Mouse (Mus musculus) forebrain, embryonic 12.5 days (tissue): Measurements from ENCODE around the gene Agtr2. TPM values are rescaled to one million over a fixed set of nuclear protein-coding genes. Genes with fewer than 3 reads are reported as not detected.
"Not testable (repeated sequence)": the region's sequence is repeated elsewhere in the genome, so short reads cannot be mapped to it uniquely, and the experiment has no call there.

Experiments used
- ATAC-seq: fragments of 200-750 bp; cut with Nextera tagmentation; 2 replicates; pipeline ENCODE4 v1.8.0; 2017; ENCODE audit warnings: moderate TSS enrichment; ENCODE audit not compliant: low FRiP score
- H3K27ac ChIP-seq: fragments of 300-500 bp; sonication (generic); 2 replicates; pipeline ENCODE4 v1.5.1; 2016; ENCODE audit warnings: mild to moderate bottlenecking
- H3K27me3 ChIP-seq: fragments of 300-500 bp; sonication (generic); 2 replicates; pipeline ENCODE4 v1.6.1; 2016; ENCODE audit warnings: mild to moderate bottlenecking
- H3K36me3 ChIP-seq: fragments of 300-500 bp; sonication (generic); replicated peaks from 2 replicates; pipeline ENCODE4 v1.6.1; 2016; ENCODE audit warnings: mild to moderate bottlenecking
- H3K4me1 ChIP-seq: fragments of 300-500 bp; sonication (generic); 2 replicates; pipeline ENCODE4 v1.6.1; 2016
- H3K4me2 ChIP-seq: fragments of 300-500 bp; sonication (generic); 2 replicates; pipeline ENCODE4 v1.6.1; 2016; ENCODE audit warnings: mild to moderate bottlenecking, moderate library complexity
- H3K4me3 ChIP-seq: fragments of 300-500 bp; sonication (generic); replicated peaks from 2 replicates; pipeline ENCODE4 v1.5.1; 2016; ENCODE audit warnings: mild to moderate bottlenecking
- H3K9ac ChIP-seq: fragments of 300-500 bp; sonication (generic); 2 replicates; pipeline ENCODE4 v1.6.1; 2016; ENCODE audit warnings: mild to moderate bottlenecking
- H3K9me3 ChIP-seq: fragments of 300-500 bp; sonication (generic); 2 replicates; pipeline ENCODE4 v1.6.1; 2016
- WGBS: fragments of 180-500 bp; shearing (Covaris S2); methylation state at CpG from one replicate; pipeline ENCODE4 v1.1.7; 2016; 5-methylcytosine and 5-hydroxymethylcytosine counted together
- polyA plus RNA-seq: library from polyadenylated mRNA; unstranded; fragments of >200 nt; fragmentation: Nextera tagmentation; extraction: Ambion mirVana; gene quantifications from 2 replicates; pipeline ENCODE4 v1.2.1, GENCODE M21; 2016

The Agtr2 gene
- 0.92 and 0.96 TPM in 2 replicates for polyA plus RNA-seq

DNA sequence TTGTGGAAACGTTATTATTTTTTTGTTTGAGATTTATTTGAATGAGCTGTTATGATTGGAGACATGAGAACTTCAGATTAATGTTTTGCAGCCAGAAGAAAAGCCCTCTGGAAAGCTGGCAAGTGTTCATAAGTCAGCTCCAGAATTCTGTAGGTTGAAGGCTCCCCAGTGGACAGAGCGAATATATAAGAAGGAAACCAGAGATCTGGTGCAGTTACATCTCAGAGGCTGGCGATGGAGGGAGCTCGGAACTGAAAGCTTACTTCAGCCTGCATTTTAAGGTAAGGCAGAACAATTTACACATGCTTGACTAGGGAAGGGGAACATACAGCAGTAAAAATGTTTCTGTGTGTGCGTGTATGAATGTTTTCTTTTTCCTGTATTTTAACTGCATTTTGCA lies at the start of gene Agtr2:
Agtr2 (plus strand) TSS at position 131 of the 400 bp plus-strand sequence.
- no peaks in the 10 kb centered on the region for H3K9me3 ChIP-seq
- no peaks in the 10 kb centered on the region for H3K4me1 ChIP-seq
- no peak for ATAC-seq
- H3K4me2 ChIP-seq: no peak within 1 kb of the TSS
- H3K27ac ChIP-seq: no peak within 1 kb of the TSS
- no peaks in the 10 kb centered on the region for H3K27me3 ChIP-seq
- no peak within 1 kb of the TSS for H3K4me3 ChIP-seq
- WGBS: 74% methylated on average over 5 of the region's 5 CpGs
- H3K36me3 ChIP-seq: no peaks in the 10 kb centered on the region
- no peak within 1 kb of the TSS for H3K9ac ChIP-seq

DNA sequence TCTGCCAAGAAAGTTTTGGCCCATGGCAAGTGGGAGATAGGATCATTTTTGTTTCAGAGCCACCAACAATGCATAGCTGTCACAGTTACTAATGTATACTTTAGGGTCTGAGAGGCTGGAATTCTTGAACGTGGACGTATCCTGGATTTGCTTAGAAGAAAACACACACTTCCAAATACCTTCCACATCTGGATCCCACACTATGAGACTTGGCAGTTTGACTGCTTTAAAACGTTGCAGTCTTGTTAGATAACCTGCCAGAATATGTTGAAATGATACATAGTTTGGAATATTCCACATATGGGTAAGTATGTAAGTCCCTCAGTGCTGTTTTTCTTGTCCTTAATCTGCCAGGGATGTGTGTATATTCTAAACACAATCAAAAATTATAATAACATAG lies 31.8 kb upstream of the Agtr2 start:
- Histone ChIP-seq H3K36me3 (no peaks in the 10 kb centered on the region), H3K9ac (no peak overlapping the region), H3K27ac (no peak overlapping the region), H3K27me3 (no peaks in the 10 kb centered on the region), H3K4me3 (no peak overlapping the region), H3K9me3 (no peaks in the 10 kb centered on the region), H3K4me1 (no peaks in the 10 kb centered on the region), H3K4me2 (no peak overlapping the region)
- ATAC-seq: no peak
- 62% methylated on average over 3 of the region's 3 CpGs for WGBS

DNA sequence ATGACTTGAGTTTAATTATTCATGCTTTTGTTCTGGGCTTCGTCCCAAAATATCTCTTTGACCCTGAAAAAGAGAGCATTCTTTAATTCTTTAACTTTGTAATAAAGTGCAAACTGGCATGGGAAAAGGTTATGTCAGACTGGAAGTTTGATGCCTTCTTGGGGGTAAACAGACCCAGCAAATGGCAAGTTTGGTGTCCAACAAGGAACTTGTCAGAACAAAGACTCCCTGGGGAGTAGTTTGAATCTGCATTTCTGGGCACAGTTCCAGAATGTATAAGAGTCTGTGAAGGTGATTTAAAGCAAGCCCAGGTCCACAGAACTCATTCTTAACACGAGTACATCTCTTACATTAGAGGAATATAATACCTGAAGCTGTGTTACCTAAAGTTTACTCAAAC lies 3.8 kb downstream of the Agtr2 start:
- no peaks in the 10 kb centered on the region for H3K27me3 ChIP-seq
- no peak for ATAC-seq
- H3K27ac ChIP-seq: no peak overlapping the region
- no peak overlapping the region for H3K9ac ChIP-seq
- H3K4me1 ChIP-seq: no peaks in the 10 kb centered on the region
- H3K9me3 ChIP-seq: no peaks in the 10 kb centered on the region
- no peak overlapping the region for H3K4me2 ChIP-seq
- H3K4me3 ChIP-seq: no peak overlapping the region
- WGBS: 64% methylated on average over 2 of the region's 2 CpGs
- no peaks in the 10 kb centered on the region for H3K36me3 ChIP-seq

DNA sequence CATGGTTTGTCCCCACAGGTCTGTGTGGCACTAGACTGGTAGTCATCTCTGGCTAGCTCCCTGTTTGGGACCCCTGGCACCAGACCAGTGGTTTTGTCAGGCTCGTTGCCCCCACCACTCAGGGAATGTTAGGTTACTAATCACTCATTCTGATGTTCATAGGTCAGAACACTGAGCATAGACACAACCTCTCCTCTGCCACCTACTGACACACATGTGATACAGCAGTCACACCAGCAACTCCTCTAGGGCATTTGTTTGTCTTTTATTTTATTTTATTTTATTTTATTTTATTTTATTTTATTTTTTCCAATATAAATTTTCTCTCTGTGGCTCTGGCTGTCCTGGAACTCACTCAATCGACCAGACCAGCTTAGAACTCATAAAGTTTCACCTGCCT lies 15.9 kb downstream of the Agtr2 start:
- 46% methylated on average over 2 of the region's 2 CpGs for WGBS
- no peak overlapping the region for H3K4me3 ChIP-seq
- H3K4me1 ChIP-seq: no peaks in the 10 kb centered on the region
- H3K36me3 ChIP-seq: no peaks in the 10 kb centered on the region
- no peaks in the 10 kb centered on the region for H3K9me3 ChIP-seq
- no peak overlapping the region for H3K9ac ChIP-seq
- no peak for ATAC-seq
- no peak overlapping the region for H3K27ac ChIP-seq
- no peak overlapping the region for H3K4me2 ChIP-seq
- no peaks in the 10 kb centered on the region for H3K27me3 ChIP-seq

DNA sequence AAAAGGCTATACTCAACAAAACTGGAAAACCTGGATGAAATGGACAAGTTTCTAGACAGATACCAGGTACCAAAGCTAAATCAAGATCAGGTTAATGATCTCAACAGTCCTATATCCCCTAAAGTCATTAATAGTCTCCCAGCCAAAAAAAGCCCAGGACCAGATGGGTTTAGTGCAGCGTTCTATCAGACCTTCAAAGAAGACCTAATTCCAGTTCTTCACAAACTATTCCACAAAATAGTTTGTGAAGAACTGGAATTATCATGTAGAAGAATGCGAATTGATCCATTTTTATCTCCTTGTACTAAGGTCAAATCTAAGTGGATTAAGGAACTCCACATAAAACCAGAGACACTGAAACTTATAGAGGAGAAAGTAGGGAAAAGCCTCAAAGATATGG lies 23.0 kb downstream of the Agtr2 start:
- not testable (repeated sequence) for H3K4me1 ChIP-seq, H3K4me2 ChIP-seq, H3K27ac ChIP-seq, H3K27me3 ChIP-seq, H3K9ac ChIP-seq, H3K36me3 ChIP-seq, ATAC-seq, H3K9me3 ChIP-seq, H3K4me3 ChIP-seq
- 82% methylated on average over 2 of the region's 2 CpGs for WGBS

DNA sequence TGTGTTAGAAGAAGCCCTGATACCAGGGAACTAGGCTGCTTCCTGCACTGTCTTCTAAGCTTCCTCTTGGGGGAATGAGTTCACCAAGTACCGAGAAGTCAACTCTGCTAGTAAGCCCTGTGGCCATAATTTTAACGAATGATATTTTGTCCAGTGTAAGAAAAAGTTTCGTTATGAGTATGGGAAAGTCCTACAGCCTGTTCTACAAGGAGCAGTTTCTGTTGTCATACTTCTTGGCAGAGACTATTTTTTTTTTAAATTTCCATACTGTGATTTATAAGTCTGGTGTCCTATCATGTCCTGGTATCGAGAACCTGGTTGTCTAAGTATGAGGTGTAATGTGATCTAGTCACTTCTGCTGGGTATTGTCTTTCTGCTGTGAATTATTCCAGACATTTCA lies 38.2 kb downstream of the Agtr2 start:
- Histone ChIP-seq H3K4me1 (no peaks in the 10 kb centered on the region), H3K4me3 (no peak overlapping the region), H3K9me3 (no peaks in the 10 kb centered on the region), H3K36me3 (no peaks in the 10 kb centered on the region), H3K4me2 (no peak overlapping the region), H3K27ac (no peak overlapping the region), H3K9ac (no peak overlapping the region), H3K27me3 (no peaks in the 10 kb centered on the region)
- ATAC-seq: no peak
- WGBS: 81% methylated on average over 4 of the region's 4 CpGs

Other genes starting within 250 kb of the Agtr2 start
- gene Slc6a14, start 230.4 kb downstream of the Agtr2 start, polyA plus RNA-seq: 0.09 and 0.15 TPM in 2 replicates